Mouse (Mus musculus): ENCODE results near the gene Ube2o. TPM values are rescaled to one million over a fixed set of nuclear protein-coding genes. Genes with fewer than 3 reads are reported as not detected.
A peak's percentile ranks its signal among the peaks of the same experiment; 100 is the strongest.

Gene Ube2o
- polyA plus RNA-seq, 1 experiment = 29.8 TPM

- Histone ChIP-seq H3K4me3 (ENCODE audit: insufficient read depth, low read length) (no peak overlapping the region), H3K27ac (ENCODE audit: insufficient read depth, low read length) (no peak overlapping the region), H3K4me1 (ENCODE audit: control insufficient read depth, insufficient read depth, low read length) (no peaks in the 10 kb centered on the region)
- TF ChIP-seq CTCF (IDR thresholded peaks at IDR 0.05; ENCODE audit: borderline replicate concordance, insufficient read depth, low read length) = no peak
- no peak for TF ChIP-seq POLR2A (IDR thresholded peaks at IDR 0.05; ENCODE audit: low read depth, low read length)
These were observed 30.5 kb downstream of the Ube2o start for GRCm38 (mm10) chr11:116550748-116551147.

GRCm38 (mm10) chr11:116549273-116550038 lies 31.8 kb downstream of the Ube2o start:
- Histone ChIP-seq H3K27ac (ENCODE audit: insufficient read depth, low read length) (no peak overlapping the region), H3K4me1 (ENCODE audit: control insufficient read depth, insufficient read depth, low read length) (no peaks in the 10 kb centered on the region), H3K4me3 (ENCODE audit: insufficient read depth, low read length) (no peak overlapping the region)
- no peak for TF ChIP-seq POLR2A (IDR thresholded peaks at IDR 0.05; ENCODE audit: low read depth, low read length)
- no peak for TF ChIP-seq CTCF (IDR thresholded peaks at IDR 0.05; ENCODE audit: borderline replicate concordance, insufficient read depth, low read length)

GRCm38 (mm10) chr11:116548780-116549179 lies 32.5 kb downstream of the Ube2o start:
- no peak for TF ChIP-seq POLR2A (IDR thresholded peaks at IDR 0.05; ENCODE audit: low read depth, low read length)
- no peak for TF ChIP-seq CTCF (IDR thresholded peaks at IDR 0.05; ENCODE audit: borderline replicate concordance, insufficient read depth, low read length)
- no peak overlapping the region for H3K27ac ChIP-seq (ENCODE audit: insufficient read depth, low read length)
- H3K4me3 ChIP-seq (ENCODE audit: insufficient read depth, low read length) = no peak overlapping the region
- H3K4me1 ChIP-seq (ENCODE audit: control insufficient read depth, insufficient read depth, low read length) = no peaks in the 10 kb centered on the region

- H3K4me1 ChIP-seq (ENCODE audit: control insufficient read depth, insufficient read depth, low read length) = no peaks in the 10 kb centered on the region
- no peak overlapping the region for H3K4me3 ChIP-seq (ENCODE audit: insufficient read depth, low read length)
- no peak overlapping the region for H3K27ac ChIP-seq (ENCODE audit: insufficient read depth, low read length)
- no peak for TF ChIP-seq CTCF (IDR thresholded peaks at IDR 0.05; ENCODE audit: borderline replicate concordance, insufficient read depth, low read length)
- no peak for TF ChIP-seq POLR2A (IDR thresholded peaks at IDR 0.05; ENCODE audit: low read depth, low read length)
These were observed 33.8 kb downstream of the Ube2o start for GRCm38 (mm10) chr11:116547296-116548060.

GRCm38 (mm10) chr11:116543110-116543509 lies 38.1 kb downstream of the Ube2o start:
- Histone ChIP-seq H3K27ac (ENCODE audit: insufficient read depth, low read length) (no peak overlapping the region), H3K4me1 (ENCODE audit: control insufficient read depth, insufficient read depth, low read length) (no peaks in the 10 kb centered on the region), H3K4me3 (ENCODE audit: insufficient read depth, low read length) (no peak overlapping the region)
- TF ChIP-seq POLR2A (IDR thresholded peaks at IDR 0.05; ENCODE audit: low read depth, low read length) (no peak), CTCF (IDR thresholded peaks at IDR 0.05; ENCODE audit: borderline replicate concordance, insufficient read depth, low read length) (peak; percentile 73; the same call in 1 of the 2 replicates)

GRCm38 (mm10) chr11:116541183-116541582 lies 40.1 kb downstream of the Ube2o start:
- Histone ChIP-seq H3K4me3 (ENCODE audit: insufficient read depth, low read length) (no peak overlapping the region), H3K4me1 (ENCODE audit: control insufficient read depth, insufficient read depth, low read length) (no peaks in the 10 kb centered on the region), H3K27ac (ENCODE audit: insufficient read depth, low read length) (no peak overlapping the region)
- TF ChIP-seq CTCF (IDR thresholded peaks at IDR 0.05; ENCODE audit: borderline replicate concordance, insufficient read depth, low read length) = no peak
- TF ChIP-seq POLR2A (IDR thresholded peaks at IDR 0.05; ENCODE audit: low read depth, low read length) = no peak

- no peak overlapping the region for H3K4me3 ChIP-seq (ENCODE audit: insufficient read depth, low read length)
- no peaks in the 10 kb centered on the region for H3K4me1 ChIP-seq (ENCODE audit: control insufficient read depth, insufficient read depth, low read length)
- no peak overlapping the region for H3K27ac ChIP-seq (ENCODE audit: insufficient read depth, low read length)
- TF ChIP-seq CTCF (IDR thresholded peaks at IDR 0.05; ENCODE audit: borderline replicate concordance, insufficient read depth, low read length) = no peak
- no peak for TF ChIP-seq POLR2A (IDR thresholded peaks at IDR 0.05; ENCODE audit: low read depth, low read length)
These were observed 43.0 kb downstream of the Ube2o start for GRCm38 (mm10) chr11:116538142-116538735.

- TF ChIP-seq CTCF (IDR thresholded peaks at IDR 0.05; ENCODE audit: borderline replicate concordance, insufficient read depth, low read length) (no peak), POLR2A (IDR thresholded peaks at IDR 0.05; ENCODE audit: low read depth, low read length) (no peak)
- H3K4me3 ChIP-seq (ENCODE audit: insufficient read depth, low read length) = no peak overlapping the region
- no peaks in the 10 kb centered on the region for H3K4me1 ChIP-seq (ENCODE audit: control insufficient read depth, insufficient read depth, low read length)
- H3K27ac ChIP-seq (ENCODE audit: insufficient read depth, low read length) = no peak overlapping the region
These were observed 43.9 kb downstream of the Ube2o start for GRCm38 (mm10) chr11:116537388-116537787.

GRCm38 (mm10) chr11:116536685-116537084 lies 44.6 kb downstream of the Ube2o start:
- no peak overlapping the region for H3K27ac ChIP-seq (ENCODE audit: insufficient read depth, low read length)
- H3K4me1 ChIP-seq (ENCODE audit: control insufficient read depth, insufficient read depth, low read length) = no peaks in the 10 kb centered on the region
- no peak for TF ChIP-seq POLR2A (IDR thresholded peaks at IDR 0.05; ENCODE audit: low read depth, low read length)
- no peak for TF ChIP-seq CTCF (IDR thresholded peaks at IDR 0.05; ENCODE audit: borderline replicate concordance, insufficient read depth, low read length)
- no peak overlapping the region for H3K4me3 ChIP-seq (ENCODE audit: insufficient read depth, low read length)

All from embryonic fibroblast, embryonic 13.5 days (primary cell).